Mouse (Mus musculus): ENCODE results near the gene Arid4a.

The Arid4a gene

GRCm38 (mm10) chr12:71015363-71016210 is at the start of gene Arid4a:
TSS of gene Arid4a (plus strand) at chr12:71015990.
- peak; percentile 93 for DNase-seq (ENCODE audit: extremely low spot score, low spot score)

GRCm38 (mm10) chr12:70967581-70967980 is 48.2 kb upstream of the Arid4a start:
- no peak for DNase-seq (ENCODE audit: extremely low spot score, low spot score)

GRCm38 (mm10) chr12:70968141-70968790 is 47.5 kb upstream of the Arid4a start:
- peak; percentile 79 for DNase-seq (ENCODE audit: extremely low spot score, low spot score)

GRCm38 (mm10) chr12:70968791-70969307 is 46.9 kb upstream of the Arid4a start:
- DNase-seq (ENCODE audit: extremely low spot score, low spot score), result peak; percentile 89

- DNase-seq (ENCODE audit: extremely low spot score, low spot score), result peak; percentile 49
Observed at GRCm38 (mm10) chr12:70969485-70970184, 46.2 kb upstream of the Arid4a start.

GRCm38 (mm10) chr12:70973831-70974230 is 42.0 kb upstream of the Arid4a start:
- DNase-seq (ENCODE audit: extremely low spot score, low spot score), result no peak

GRCm38 (mm10) chr12:70974441-70975266 is 41.1 kb upstream of the Arid4a start, which contains the start of gene Psma3:
TSS of gene Psma3 (plus strand) at chr12:70974621.
- peak; percentile 91 for DNase-seq (ENCODE audit: extremely low spot score, low spot score)

- DNase-seq (ENCODE audit: extremely low spot score, low spot score), result peak; percentile 29
Observed at GRCm38 (mm10) chr12:70975406-70975805, 40.4 kb upstream of the Arid4a start.

GRCm38 (mm10) chr12:70975891-70976290 is 39.9 kb upstream of the Arid4a start:
- no peak for DNase-seq (ENCODE audit: extremely low spot score, low spot score)

GRCm38 (mm10) chr12:70978345-70978744 is 37.4 kb upstream of the Arid4a start:
- DNase-seq (ENCODE audit: extremely low spot score, low spot score), result no peak

GRCm38 (mm10) chr12:70984855-70985550 is 30.8 kb upstream of the Arid4a start:
- DNase-seq (ENCODE audit: extremely low spot score, low spot score), result no peak

GRCm38 (mm10) chr12:70997225-70997624 is 18.6 kb upstream of the Arid4a start:
- no peak for DNase-seq (ENCODE audit: extremely low spot score, low spot score)

GRCm38 (mm10) chr12:70999423-70999903 is 16.3 kb upstream of the Arid4a start:
- no peak for DNase-seq (ENCODE audit: extremely low spot score, low spot score)

- no peak for DNase-seq (ENCODE audit: extremely low spot score, low spot score)
Observed at GRCm38 (mm10) chr12:71000344-71000743, 15.4 kb upstream of the Arid4a start.

- no peak for DNase-seq (ENCODE audit: extremely low spot score, low spot score)
Observed at GRCm38 (mm10) chr12:71001456-71001855, 14.3 kb upstream of the Arid4a start.

GRCm38 (mm10) chr12:71003760-71004426 is 11.9 kb upstream of the Arid4a start:
- no peak for DNase-seq (ENCODE audit: extremely low spot score, low spot score)

- no peak for DNase-seq (ENCODE audit: extremely low spot score, low spot score)
Observed at GRCm38 (mm10) chr12:71006141-71006540, 9.6 kb upstream of the Arid4a start.

- no peak for DNase-seq (ENCODE audit: extremely low spot score, low spot score)
Observed at GRCm38 (mm10) chr12:71006901-71007300, 8.9 kb upstream of the Arid4a start.

- no peak for DNase-seq (ENCODE audit: extremely low spot score, low spot score)
Observed at GRCm38 (mm10) chr12:71009769-71010168, 6.0 kb upstream of the Arid4a start.
